Mouse (Mus musculus): Measurements from ENCODE around the gene Mrap.

GRCm38 (mm10) chr16:90792066-90792465 lies 54.1 kb downstream of the Mrap start:
- TF ChIP-seq CTCF (IDR thresholded peaks at IDR 0.05; ENCODE audit: low read depth, low read length) (no peak), POLR2A (IDR thresholded peaks at IDR 0.05; ENCODE audit: borderline replicate concordance, low read depth, low read length) (no peak)
